Mouse (Mus musculus): ENCODE measurements around the gene E130308A19Rik. TPM values are rescaled to one million over a fixed set of nuclear protein-coding genes. Genes with fewer than 3 reads are reported as not detected.

The E130308A19Rik gene
- total RNA-seq, 2 experiments from 2014 or later: 10.9 to 13.1 TPM

GRCm38 (mm10) chr4:59717349-59717748 is 91.3 kb downstream of the E130308A19Rik start:
- no peak for DNase-seq (ENCODE audit: low spot score in 2 of 2)
- intact Hi-C loops (cut with DNase I): no loop called here

GRCm38 (mm10) chr4:59718542-59718941 is 92.5 kb downstream of the E130308A19Rik start:
- no peak for DNase-seq (ENCODE audit: low spot score in 2 of 2)
- intact Hi-C loops (cut with DNase I): no loop called here

GRCm38 (mm10) chr4:59719481-59720355 is 93.7 kb downstream of the E130308A19Rik start:
- DNase-seq (ENCODE audit: low spot score in 2 of 2): no peak
- intact Hi-C loops (cut with DNase I): no loop called here

- intact Hi-C loops (cut with DNase I): no loop called here
- DNase-seq (ENCODE audit: low spot score in 2 of 2): no peak
Observed at GRCm38 (mm10) chr4:59721811-59722210, 95.8 kb downstream of the E130308A19Rik start.

- no peak for DNase-seq (ENCODE audit: low spot score in 2 of 2)
- intact Hi-C loops (cut with DNase I): no loop called here
Observed at GRCm38 (mm10) chr4:59725579-59725978, 99.6 kb downstream of the E130308A19Rik start.

GRCm38 (mm10) chr4:59726501-59726900 is 100.5 kb downstream of the E130308A19Rik start:
- DNase-seq (ENCODE audit: low spot score in 2 of 2): no peak
- intact Hi-C loops (cut with DNase I): no loop called here

GRCm38 (mm10) chr4:59727187-59727877 is 101.3 kb downstream of the E130308A19Rik start:
- intact Hi-C loops (cut with DNase I): no loop called here
- DNase-seq (ENCODE audit: low spot score in 2 of 2): no peak

GRCm38 (mm10) chr4:59727878-59728261 is 101.9 kb downstream of the E130308A19Rik start:
- DNase-seq (ENCODE audit: low spot score in 2 of 2): no peak
- intact Hi-C loops (cut with DNase I): no loop called here

GRCm38 (mm10) chr4:59728839-59729238 is 102.8 kb downstream of the E130308A19Rik start:
- intact Hi-C loops (cut with DNase I): no loop called here
- DNase-seq (ENCODE audit: low spot score in 2 of 2): no peak

- DNase-seq (ENCODE audit: low spot score in 2 of 2): no peak
- intact Hi-C loops (cut with DNase I): no loop called here
Observed at GRCm38 (mm10) chr4:59731544-59731943, 105.5 kb downstream of the E130308A19Rik start.

- intact Hi-C loops (cut with DNase I): no loop called here
- no peak for DNase-seq (ENCODE audit: low spot score in 2 of 2)
Observed at GRCm38 (mm10) chr4:59739321-59739720, 113.3 kb downstream of the E130308A19Rik start.

GRCm38 (mm10) chr4:59739882-59740281 is 113.9 kb downstream of the E130308A19Rik start:
- DNase-seq (ENCODE audit: low spot score in 2 of 2): no peak
- intact Hi-C loops (cut with DNase I): no loop called here

GRCm38 (mm10) chr4:59753491-59754140 is 127.6 kb downstream of the E130308A19Rik start:
- intact Hi-C loops (cut with DNase I): no loop called here
- DNase-seq (ENCODE audit: low spot score in 2 of 2): no peak

GRCm38 (mm10) chr4:59756332-59757082 is 130.5 kb downstream of the E130308A19Rik start:
- DNase-seq (ENCODE audit: low spot score in 2 of 2): peak; percentile 66 to 88
- intact Hi-C loops (cut with DNase I): no loop called here

GRCm38 (mm10) chr4:59757452-59758435 is 131.7 kb downstream of the E130308A19Rik start:
- intact Hi-C loops (cut with DNase I): no loop called here
- DNase-seq (ENCODE audit: low spot score in 2 of 2): no peak

- intact Hi-C loops (cut with DNase I): no loop called here
- DNase-seq (ENCODE audit: low spot score in 2 of 2): no peak
Observed at GRCm38 (mm10) chr4:59760016-59760415, 134.0 kb downstream of the E130308A19Rik start.

- intact Hi-C loops (cut with DNase I): no loop called here
- peak in 1 of 2 experiments; percentile 38 for DNase-seq (ENCODE audit: low spot score in 2 of 2)
Observed at GRCm38 (mm10) chr4:59760636-59761364, 134.8 kb downstream of the E130308A19Rik start.

- intact Hi-C loops (cut with DNase I): no loop called here
- DNase-seq (ENCODE audit: low spot score in 2 of 2): no peak
Observed at GRCm38 (mm10) chr4:59761365-59761729, 135.3 kb downstream of the E130308A19Rik start.

Measured in left cerebral cortex, postnatal 25 days (tissue).